Mouse (Mus musculus) forebrain, embryonic 12.5 days (tissue): Measurements from ENCODE around the gene Frmd3. TPM values are rescaled to one million over a fixed set of nuclear protein-coding genes. Genes with fewer than 3 reads are reported as not detected.

Experiments
- ATAC-seq: fragments of 200-750 bp; cut with Nextera tagmentation; 2 replicates; pipeline ENCODE4 v1.8.0; 2017; ENCODE audit warnings: moderate TSS enrichment; ENCODE audit not compliant: low FRiP score
- H3K27ac ChIP-seq: fragments of 300-500 bp; sonication (generic); 2 replicates; pipeline ENCODE4 v1.5.1; 2016; ENCODE audit warnings: mild to moderate bottlenecking
- H3K27me3 ChIP-seq: fragments of 300-500 bp; sonication (generic); 2 replicates; pipeline ENCODE4 v1.6.1; 2016; ENCODE audit warnings: mild to moderate bottlenecking
- H3K36me3 ChIP-seq: fragments of 300-500 bp; sonication (generic); replicated peaks from 2 replicates; pipeline ENCODE4 v1.6.1; 2016; ENCODE audit warnings: mild to moderate bottlenecking
- H3K4me1 ChIP-seq: fragments of 300-500 bp; sonication (generic); 2 replicates; pipeline ENCODE4 v1.6.1; 2016
- H3K4me2 ChIP-seq: fragments of 300-500 bp; sonication (generic); 2 replicates; pipeline ENCODE4 v1.6.1; 2016; ENCODE audit warnings: mild to moderate bottlenecking, moderate library complexity
- H3K4me3 ChIP-seq: fragments of 300-500 bp; sonication (generic); replicated peaks from 2 replicates; pipeline ENCODE4 v1.5.1; 2016; ENCODE audit warnings: mild to moderate bottlenecking
- H3K9ac ChIP-seq: fragments of 300-500 bp; sonication (generic); 2 replicates; pipeline ENCODE4 v1.6.1; 2016; ENCODE audit warnings: mild to moderate bottlenecking
- H3K9me3 ChIP-seq: fragments of 300-500 bp; sonication (generic); 2 replicates; pipeline ENCODE4 v1.6.1; 2016
- WGBS: fragments of 180-500 bp; shearing (Covaris S2); methylation state at CpG from one replicate; pipeline ENCODE4 v1.1.7; 2016; 5-methylcytosine and 5-hydroxymethylcytosine counted together
- polyA plus RNA-seq: library from polyadenylated mRNA; unstranded; fragments of >200 nt; fragmentation: Nextera tagmentation; extraction: Ambion mirVana; gene quantifications from 2 replicates; pipeline ENCODE4 v1.2.1, GENCODE M21; 2016

The Frmd3 gene
- polyA plus RNA-seq, 1 experiment from 2014 or later, result 5.9 TPM

GRCm38 (mm10) chr4:74222360-74222759 lies 209.1 kb downstream of the Frmd3 start:
- no peak overlapping the region for H3K9ac ChIP-seq
- H3K36me3 ChIP-seq, result no peaks in the 10 kb centered on the region
- no peaks in the 10 kb centered on the region for H3K4me1 ChIP-seq
- no peak overlapping the region for H3K27ac ChIP-seq
- no peaks in the 10 kb centered on the region for H3K27me3 ChIP-seq
- H3K9me3 ChIP-seq, result no peaks in the 10 kb centered on the region
- H3K4me3 ChIP-seq, result no peak overlapping the region
- ATAC-seq, result 0 out of 2 replicates have a peak, but pooled peaks have one; percentile 11
- 44% methylated on average over 3 of the region's 3 CpGs for WGBS
- no peak overlapping the region for H3K4me2 ChIP-seq

- Histone ChIP-seq H3K9me3 (no peaks in the 10 kb centered on the region), H3K27ac (no peak overlapping the region), H3K27me3 (no peaks in the 10 kb centered on the region), H3K4me3 (no peak overlapping the region), H3K36me3 (no peaks in the 10 kb centered on the region), H3K9ac (no peak overlapping the region), H3K4me2 (no peak overlapping the region), H3K4me1 (no peaks in the 10 kb centered on the region)
- no peak for ATAC-seq
- WGBS, result 79% methylated on average over 2 of the region's 2 CpGs
These were observed 211.0 kb downstream of the Frmd3 start for GRCm38 (mm10) chr4:74224210-74224609.

- H3K4me3 ChIP-seq, result no peak overlapping the region
- no peaks in the 10 kb centered on the region for H3K36me3 ChIP-seq
- no peaks in the 10 kb centered on the region for H3K9me3 ChIP-seq
- H3K27ac ChIP-seq, result no peak overlapping the region
- 83% methylated on average over 4 of the region's 4 CpGs for WGBS
- no peaks in the 10 kb centered on the region for H3K27me3 ChIP-seq
- H3K4me2 ChIP-seq, result no peak overlapping the region
- H3K4me1 ChIP-seq, result no peaks in the 10 kb centered on the region
- no peak overlapping the region for H3K9ac ChIP-seq
- peak; percentile 17 for ATAC-seq
These were observed 217.8 kb downstream of the Frmd3 start for GRCm38 (mm10) chr4:74230994-74231393.

- H3K27me3 ChIP-seq, result no peaks in the 10 kb centered on the region
- ATAC-seq, result peak; percentile 54
- H3K4me3 ChIP-seq, result no peak overlapping the region
- H3K4me1 ChIP-seq, result no peaks in the 10 kb centered on the region
- no peaks in the 10 kb centered on the region for H3K9me3 ChIP-seq
- 71% methylated on average over 5 of the region's 5 CpGs for WGBS
- H3K27ac ChIP-seq, result no peak overlapping the region
- H3K36me3 ChIP-seq, result no peaks in the 10 kb centered on the region
- H3K9ac ChIP-seq, result no peak overlapping the region
- H3K4me2 ChIP-seq, result no peak overlapping the region
These were observed 218.2 kb downstream of the Frmd3 start for GRCm38 (mm10) chr4:74231405-74231804.

- H3K36me3 ChIP-seq, result no peaks in the 10 kb centered on the region
- H3K4me3 ChIP-seq, result no peak overlapping the region
- H3K27ac ChIP-seq, result no peak overlapping the region
- no peak for ATAC-seq
- H3K4me2 ChIP-seq, result no peak overlapping the region
- H3K4me1 ChIP-seq, result no peaks in the 10 kb centered on the region
- H3K9me3 ChIP-seq, result no peaks in the 10 kb centered on the region
- H3K9ac ChIP-seq, result no peak overlapping the region
- H3K27me3 ChIP-seq, result no peaks in the 10 kb centered on the region
- 91% methylated on average over 3 of the region's 3 CpGs for WGBS
These were observed 220.3 kb downstream of the Frmd3 start for GRCm38 (mm10) chr4:74233534-74233933.

- Histone ChIP-seq H3K9ac (no peak within 1 kb of the TSS), H3K4me2 (no peak within 1 kb of the TSS), H3K36me3 (no peaks in the 10 kb centered on the region), H3K4me3 (no peak within 1 kb of the TSS), H3K27ac (no peak within 1 kb of the TSS), H3K9me3 (no peaks in the 10 kb centered on the region), H3K27me3 (no peaks in the 10 kb centered on the region), H3K4me1 (no peaks in the 10 kb centered on the region)
- 80% methylated on average over 1 of the region's 1 CpGs for WGBS
- no peak for ATAC-seq
These were observed 228.9 kb downstream of the Frmd3 start, which contains the start of gene Kdm4c for GRCm38 (mm10) chr4:74242176-74242575. Gene Kdm4c (plus strand): TSS chr4:74242497.

Other genes starting within 250 kb of the Frmd3 start
- 0.80 and 1.0 TPM in 2 replicates for gene Rasef, start 222.4 kb upstream of the Frmd3 start, polyA plus RNA-seq
- not detected in 2 replicates for gene Gm11758, start 137.2 kb upstream of the Frmd3 start, polyA plus RNA-seq
- not detected in 2 replicates for gene Gm11757, start 122.3 kb upstream of the Frmd3 start, polyA plus RNA-seq
- not detected in 2 replicates for gene Gm13871, start 107.5 kb upstream of the Frmd3 start, polyA plus RNA-seq
- gene Gm11756, start 92.7 kb upstream of the Frmd3 start, polyA plus RNA-seq, result not detected in 2 replicates
- gene 2310002L09Rik, start 62.6 kb upstream of the Frmd3 start, polyA plus RNA-seq, result not detected in 2 replicates
- 16.3 and 17.7 TPM in 2 replicates for gene Kdm4c, start 229.1 kb downstream of the Frmd3 start, polyA plus RNA-seq